Mouse (Mus musculus): Measurements from ENCODE around the gene Cdca5. TPM values are rescaled to one million over a fixed set of nuclear protein-coding genes. Genes with fewer than 3 reads are reported as not detected.

The Cdca5 gene
- total RNA-seq, 2 experiments from 2014 or later, result 0.18 to 0.34 TPM

- DNase-seq (ENCODE audit: low spot score in 2 of 2), result no peak
- intact Hi-C loops (cut with DNase I), result loop anchor here (1.0 to 2.0 kb wide), 2 partner anchors 29 to 33 kb away; partner anchors contain the start of genes Fau, Mrpl49 and Sac3d1
Measured at GRCm38 (mm10) chr19:6085417-6085879, 665 bp downstream of the Cdca5 start.

- intact Hi-C loops (cut with DNase I), result no loop called here
- no peak for DNase-seq (ENCODE audit: low spot score in 2 of 2)
Measured at GRCm38 (mm10) chr19:6088841-6089240, 4.1 kb downstream of the Cdca5 start.

DNA sequence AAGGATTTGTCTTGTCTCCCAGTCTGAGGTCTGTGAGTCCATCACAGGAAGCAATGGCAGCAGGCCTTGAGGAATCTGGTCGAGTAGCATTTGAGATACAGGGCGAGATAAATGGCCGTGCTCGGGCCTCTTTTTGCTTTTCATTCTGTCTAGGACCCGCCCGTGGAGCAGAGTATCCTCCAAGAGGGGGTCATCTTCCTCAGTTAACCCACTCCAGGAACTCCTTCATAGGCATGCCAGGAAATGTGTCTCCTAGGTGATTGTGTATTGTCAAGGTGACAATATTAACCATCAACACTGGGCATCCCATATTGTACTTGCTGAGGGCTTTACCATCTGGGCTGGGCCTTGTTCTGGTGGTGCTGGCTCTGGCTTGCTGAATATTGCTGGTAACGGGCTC lies 9.3 kb downstream of the Cdca5 start, which contains the start of gene AC131692.1:
Gene AC131692.1 (plus strand): TSS at position 301 of the 400 bp plus-strand sequence.
- DNase-seq (ENCODE audit: low spot score in 2 of 2), result no peak
- intact Hi-C loops (cut with DNase I), result no loop called here

GRCm38 (mm10) chr19:6097847-6098246 lies 13.1 kb downstream of the Cdca5 start:
- no peak for DNase-seq (ENCODE audit: low spot score in 2 of 2)
- intact Hi-C loops (cut with DNase I), result no loop called here

GRCm38 (mm10) chr19:6101186-6101585 lies 16.4 kb downstream of the Cdca5 start:
- intact Hi-C loops (cut with DNase I), result no loop called here

DNA sequence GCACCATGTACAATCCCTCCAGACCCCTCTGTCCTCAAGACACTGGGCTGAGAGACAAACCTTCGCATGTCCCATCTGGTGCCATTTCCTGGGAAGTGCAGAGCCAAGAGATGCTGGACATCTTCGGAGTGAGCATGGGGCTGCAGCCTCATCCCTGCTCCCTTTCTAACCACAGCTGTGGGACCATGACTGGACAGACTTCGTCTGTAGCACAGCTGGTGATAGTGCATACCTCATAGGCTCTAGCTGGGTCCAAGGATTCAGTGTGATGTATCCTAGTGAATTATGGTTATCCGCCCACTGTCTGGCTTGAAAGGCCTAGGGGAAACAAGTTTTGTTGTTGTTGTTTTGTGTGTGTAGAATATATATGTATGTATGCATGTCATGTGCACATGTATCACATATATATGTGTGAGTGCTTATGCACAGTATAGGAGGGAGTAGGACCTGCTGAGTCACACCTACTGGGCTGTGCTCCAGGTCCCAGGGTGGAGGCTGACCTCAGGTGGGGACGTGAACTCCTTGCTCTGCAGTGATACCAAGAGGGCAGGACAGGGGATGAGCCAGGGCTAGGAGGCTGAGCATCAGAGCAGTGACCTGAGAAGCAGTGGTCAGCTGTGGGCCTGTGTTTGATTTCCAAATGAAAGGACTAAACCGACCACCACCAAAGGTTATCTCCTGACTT lies 17.5 kb downstream of the Cdca5 start:
- no peak for DNase-seq (ENCODE audit: low spot score in 2 of 2)
- intact Hi-C loops (cut with DNase I), result no loop called here

More at GRCm38 (mm10) chr19:6101186-6101585, 16.4 kb downstream of the Cdca5 start:
- no peak for DNase-seq (ENCODE audit: low spot score in 2 of 2)

DNA sequence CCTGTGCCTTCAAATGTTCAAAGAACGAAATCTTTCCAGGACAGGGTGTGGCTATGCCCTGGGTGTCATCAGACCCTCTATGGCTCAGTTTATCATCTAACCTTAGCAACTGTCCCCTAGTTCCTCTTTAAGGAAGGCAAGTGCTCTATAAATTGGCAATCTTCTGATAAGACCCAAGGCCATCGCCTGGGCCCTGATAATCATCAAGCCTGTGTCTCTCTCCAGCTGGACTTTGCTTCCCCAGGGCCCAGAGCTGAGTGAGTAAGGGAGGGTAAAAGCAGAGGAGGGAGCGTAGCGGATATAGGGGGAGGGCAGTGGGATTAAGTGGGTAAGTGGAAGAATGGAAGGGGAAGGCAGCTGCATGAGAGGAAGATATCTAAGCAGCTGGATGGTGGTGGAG lies 19.7 kb downstream of the Cdca5 start:
- no peak for DNase-seq (ENCODE audit: low spot score in 2 of 2)
- intact Hi-C loops (cut with DNase I), result no loop called here

DNA sequence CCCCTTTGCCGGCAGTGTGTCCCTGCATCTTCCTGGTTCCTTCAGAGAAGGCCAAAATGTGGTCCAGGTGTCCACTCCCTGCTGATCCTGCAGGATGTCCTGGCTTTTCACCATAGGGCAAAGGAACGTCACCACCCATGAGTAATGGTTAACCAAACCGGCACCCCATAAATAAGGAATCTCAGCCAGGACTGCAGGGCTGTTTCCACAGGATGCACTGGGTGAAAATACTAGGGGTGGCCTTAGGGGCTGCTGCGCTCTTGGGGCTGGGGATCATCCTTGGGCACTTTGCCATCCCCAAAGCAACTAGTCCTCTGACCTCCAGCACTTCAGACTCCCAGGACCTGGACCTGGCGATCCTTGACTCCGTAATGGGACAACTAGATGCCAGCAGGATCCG lies 20.8 kb downstream of the Cdca5 start, which contains the start of gene Naaladl1:
Gene Naaladl1 (plus strand): TSS at position 197 of the 400 bp plus-strand sequence.
- intact Hi-C loops (cut with DNase I), result no loop called here
- no peak for DNase-seq (ENCODE audit: low spot score in 2 of 2)

DNA sequence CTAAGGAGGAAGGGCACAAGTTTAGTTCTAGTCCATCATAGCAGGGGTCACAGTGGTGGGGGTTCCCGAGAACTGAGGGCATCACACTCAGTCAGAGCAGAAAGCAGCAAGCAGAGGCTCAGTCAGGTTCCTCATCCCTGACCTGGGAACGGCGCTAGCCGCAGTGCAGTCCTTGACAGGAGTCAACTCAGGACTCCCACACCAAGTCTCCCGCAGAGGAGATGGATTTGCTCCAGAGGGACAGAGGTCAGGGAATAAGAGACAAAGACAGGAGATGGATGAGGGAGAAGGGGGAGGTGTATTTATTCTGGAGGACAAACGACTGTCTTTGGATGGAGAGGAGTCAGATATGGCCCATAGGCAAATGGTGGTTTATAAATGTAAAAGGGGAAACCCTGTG lies 28.3 kb downstream of the Cdca5 start:
- DNase-seq (ENCODE audit: low spot score in 2 of 2), result no peak
- intact Hi-C loops (cut with DNase I), result no loop called here

DNA sequence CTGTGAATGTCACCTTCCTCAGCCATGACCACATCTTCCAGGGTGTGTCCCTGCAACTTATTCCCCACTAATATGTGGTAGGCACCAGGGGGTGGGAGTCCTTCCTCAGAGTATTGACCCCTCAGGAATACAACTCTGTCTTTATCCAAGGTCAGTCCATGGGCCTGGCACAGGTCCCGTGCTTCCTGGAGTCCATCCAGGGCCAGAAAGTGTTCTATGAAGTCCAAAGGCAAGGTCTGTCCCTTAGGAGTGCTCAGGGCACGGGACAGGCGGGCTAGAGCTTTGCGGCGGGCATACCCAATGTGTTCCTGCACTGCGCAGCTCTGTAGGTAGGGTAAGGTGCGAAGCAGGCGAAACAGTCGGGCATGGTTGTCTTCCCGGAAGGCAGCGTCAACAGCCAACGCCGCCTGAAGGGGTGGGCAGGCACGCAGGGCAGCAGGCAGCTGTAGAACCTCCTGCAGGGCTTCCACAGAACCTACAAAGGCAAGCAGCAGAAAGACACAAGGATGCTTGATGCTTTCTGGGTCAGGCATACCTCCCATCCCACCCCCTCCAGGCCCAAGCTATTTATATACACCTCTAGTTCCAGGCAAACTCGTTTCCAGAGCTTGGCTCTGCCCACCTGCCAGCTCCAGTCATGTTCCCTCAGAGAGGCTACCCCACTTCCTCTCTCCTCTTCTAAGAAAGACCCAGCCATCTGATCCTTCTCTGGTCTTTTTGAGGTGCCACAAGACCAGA lies 31.5 kb downstream of the Cdca5 start:
- intact Hi-C loops (cut with DNase I), result loop anchor here (5.0 kb wide), 1 partner anchor 49 kb away; the partner anchor contains the start of gene Tm7sf2
- peak in 1 of 2 experiments; percentile 60 for DNase-seq (ENCODE audit: low spot score in 2 of 2)

- intact Hi-C loops (cut with DNase I), result loop anchor here (5.0 kb wide), 1 partner anchor 50 kb away; the partner anchor contains the start of gene Tm7sf2
- DNase-seq (ENCODE audit: low spot score in 2 of 2), result peak in 1 of 2 experiments; percentile 65
Measured at GRCm38 (mm10) chr19:6117346-6117985, 32.7 kb downstream of the Cdca5 start.

GRCm38 (mm10) chr19:6117986-6118676 lies 33.3 kb downstream of the Cdca5 start, which contains the start of gene Sac3d1:
Sac3d1 (minus strand) TSS chr19:6118650.
- peak; percentile 92 to 96 for DNase-seq (ENCODE audit: low spot score in 2 of 2)
- intact Hi-C loops (cut with DNase I), result loop anchor here (1.0 to 5.0 kb wide), 2 partner anchors 33 to 51 kb away; partner anchors contain the start of gene Tm7sf2

GRCm38 (mm10) chr19:6118677-6119185 lies 33.9 kb downstream of the Cdca5 start:
- no peak for DNase-seq (ENCODE audit: low spot score in 2 of 2)
- intact Hi-C loops (cut with DNase I), result loop anchor here (1.0 to 5.0 kb wide), 2 partner anchors 33 to 51 kb away; partner anchors contain the start of gene Tm7sf2

DNA sequence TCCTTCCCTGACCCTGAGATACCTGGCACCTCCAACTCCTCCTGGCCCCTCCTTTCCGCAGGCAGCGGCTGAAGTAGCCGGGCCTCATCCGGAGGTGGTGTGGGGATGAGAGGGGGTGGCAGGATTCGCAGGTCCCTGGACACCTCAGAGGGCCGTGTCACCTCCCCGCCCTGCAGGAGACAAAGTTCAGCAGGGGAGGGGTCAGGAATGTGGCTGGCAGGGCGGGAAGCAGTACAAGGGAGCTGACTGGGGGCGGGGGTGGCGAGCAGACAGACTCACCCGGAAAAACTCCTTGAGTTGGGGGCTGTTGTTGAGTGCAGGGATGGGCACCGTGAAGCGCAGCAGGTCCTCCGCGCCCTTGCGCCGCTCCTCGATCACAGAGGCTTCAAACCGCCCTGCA lies 37.0 kb downstream of the Cdca5 start:
- intact Hi-C loops (cut with DNase I), result no loop called here
- DNase-seq (ENCODE audit: low spot score in 2 of 2), result no peak

GRCm38 (mm10) chr19:6123330-6123729 lies 38.5 kb downstream of the Cdca5 start:
- no peak for DNase-seq (ENCODE audit: low spot score in 2 of 2)

DNA sequence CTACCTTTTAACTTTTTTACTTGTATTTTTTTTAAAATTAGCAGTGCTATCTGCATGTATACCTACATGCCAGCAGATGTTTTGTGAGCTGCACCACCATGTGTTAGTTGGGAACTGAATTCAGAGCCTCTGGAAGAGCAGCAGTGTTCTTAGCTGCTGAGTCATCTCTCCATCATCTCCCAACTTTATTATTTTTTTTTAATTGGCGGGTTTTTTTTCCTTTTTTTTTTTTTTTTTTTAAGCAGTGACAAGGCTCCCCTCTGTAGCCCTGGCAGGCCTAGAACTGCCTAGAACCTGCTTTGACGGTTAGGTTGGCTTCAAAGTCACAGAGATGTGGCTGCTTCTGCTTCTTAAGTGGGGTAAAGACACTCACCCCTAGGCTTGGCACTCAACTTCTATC lies 40.1 kb downstream of the Cdca5 start:
- DNase-seq (ENCODE audit: low spot score in 2 of 2), result no peak
- intact Hi-C loops (cut with DNase I), result no loop called here

More at GRCm38 (mm10) chr19:6123330-6123729, 38.5 kb downstream of the Cdca5 start:
- intact Hi-C loops (cut with DNase I), result no loop called here

- DNase-seq (ENCODE audit: low spot score in 2 of 2), result peak in 1 of 2 experiments; percentile 30
- intact Hi-C loops (cut with DNase I), result no loop called here
Measured at GRCm38 (mm10) chr19:6126289-6126688, 41.5 kb downstream of the Cdca5 start.

DNA sequence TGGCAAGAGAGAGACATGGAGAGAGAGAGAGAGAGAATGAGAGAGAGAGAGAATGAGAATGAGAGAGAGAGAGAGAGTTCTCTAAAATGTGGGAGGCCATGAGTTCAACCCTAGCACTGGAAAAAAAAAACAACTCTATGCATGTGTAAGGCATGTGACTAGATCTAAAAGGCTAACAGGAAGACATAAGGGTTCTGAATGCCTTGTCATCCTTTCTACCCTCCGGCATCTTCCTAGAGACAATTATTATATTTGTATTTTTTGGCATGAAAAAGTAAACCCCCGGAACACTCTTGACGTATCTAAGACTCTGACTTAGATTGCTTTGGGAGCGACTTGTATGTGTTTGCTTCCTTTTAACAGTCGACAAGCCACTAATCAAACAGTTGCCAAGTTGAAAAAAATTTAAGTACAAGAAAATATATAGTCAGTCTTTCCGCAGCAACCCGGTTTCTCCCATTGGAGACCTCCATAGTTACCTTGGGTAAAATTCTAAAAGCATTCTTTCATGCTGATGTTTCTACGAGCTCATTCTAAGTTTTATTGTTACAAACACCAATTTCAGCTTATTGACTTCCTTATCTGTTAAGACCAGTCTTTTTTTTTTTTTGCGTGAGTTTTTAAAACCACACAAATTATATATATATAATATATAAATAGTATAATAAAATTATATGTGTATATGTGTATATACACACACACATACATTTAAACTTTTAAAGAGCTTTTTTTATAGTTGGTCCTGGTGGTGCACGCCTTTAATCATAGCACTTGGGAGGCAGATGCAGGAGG lies 42.2 kb downstream of the Cdca5 start:
- intact Hi-C loops (cut with DNase I), result no loop called here
- no peak for DNase-seq (ENCODE audit: low spot score in 2 of 2)

Measured in left cerebral cortex, postnatal 25 days (tissue).